8 mouse cellular contexts compared by ENCODE assay signal in genomic region chr8:70329835-70330740, GRCm38 (mm10). TPM values are rescaled to one million over a fixed set of nuclear protein-coding genes. Genes with fewer than 3 reads are reported as not detected.
DNase-seq lines count a peak whose midpoint lies in the region; ATAC-seq lines count a peak whose summit lies in the region.

No protein-coding gene starts in this region.

- peaks cover 58% of the 10 kb centered on the region for H3K4me1 ChIP-seq in liver, embryonic 12.5 days

- H3K4me2 ChIP-seq in liver, embryonic 12.5 days: peak overlapping the region; percentile 43

- peak; percentile 50 for DNase-seq in cerebellum, adult 9-10 months
- no peak for DNase-seq in cerebellum, adult 11 months
- peak; percentile 48 for DNase-seq in right cerebral cortex, postnatal 14 days
- DNase-seq in right cerebral cortex, postnatal 25 days: no peak
- peak; percentile 58 for DNase-seq in testis, postnatal 10 days (ENCODE audit: low spot score)
- DNase-seq in frontal cortex, postnatal 10 days (ENCODE audit: low spot score in 2 of 2): no peak
- DNase-seq in ovary, postnatal 36 days (ENCODE audit: low spot score): no peak

- H3K9ac ChIP-seq in liver, embryonic 12.5 days: no peak overlapping the region; the same call in 1 of the 2 replicates

- H3K27me3 ChIP-seq in liver, embryonic 12.5 days (replicated peaks): peaks cover 18% of the 10 kb centered on the region

- WGBS in liver, embryonic 12.5 days (ENCODE audit: insufficient replicate concordance): 26% methylated on average over 45 of the region's 45 CpGs

- H3K4me3 ChIP-seq in liver, embryonic 12.5 days: peak overlapping the region; percentile 1; the same call in 1 of the 2 replicates

- H3K36me3 ChIP-seq in liver, embryonic 12.5 days: peaks cover 47% of the 10 kb centered on the region

- peak; percentile 8; the same call in 1 of the 2 replicates for ATAC-seq in liver, embryonic 12.5 days

- no peak overlapping the region for H3K27ac ChIP-seq in liver, embryonic 12.5 days

- no peaks in the 10 kb centered on the region for H3K9me3 ChIP-seq in liver, embryonic 12.5 days (replicated peaks)

RNA-seq across cellular contexts. Expression of gene Gdf1, which starts 0.5 kb away (rescaled TPM):
- 1.0 and 1.5 TPM in 2 replicates for polyA plus RNA-seq in liver, embryonic 12.5 days (2016; fragmentation: Nextera tagmentation; extraction: Ambion mirVana)

RNA-seq across cellular contexts. Expression of gene Cers1, which starts 14.5 kb away (rescaled TPM):
- polyA plus RNA-seq in liver, embryonic 12.5 days (2016; fragmentation: Nextera tagmentation; extraction: Ambion mirVana): 0.45 and 0.63 TPM in 2 replicates

RNA-seq across cellular contexts. Expression of gene Upf1, which starts 23.0 kb away (rescaled TPM):
- polyA plus RNA-seq in liver, embryonic 12.5 days (2016; fragmentation: Nextera tagmentation; extraction: Ambion mirVana): 30.4 and 30.5 TPM in 2 replicates

RNA-seq across cellular contexts. Expression of gene Cope, which starts 27.8 kb away (rescaled TPM):
- 205 and 212 TPM in 2 replicates for polyA plus RNA-seq in liver, embryonic 12.5 days (2016; fragmentation: Nextera tagmentation; extraction: Ambion mirVana)

RNA-seq across cellular contexts. Expression of gene Ddx49, which starts 27.8 kb away (rescaled TPM):
- polyA plus RNA-seq in liver, embryonic 12.5 days (2016; fragmentation: Nextera tagmentation; extraction: Ambion mirVana): 37.0 and 40.0 TPM in 2 replicates

Comparison
In these comparisons a context has a peak if more than half of its experiments do, and no peak if none do; other contexts are left out.
1. DNase-seq: peak in cerebellum, adult 9-10 months (single experiment), right cerebral cortex, postnatal 14 days (single experiment) and testis, postnatal 10 days (single experiment); none in cerebellum, adult 11 months (single experiment), right cerebral cortex, postnatal 25 days (single experiment), frontal cortex, postnatal 10 days (0 of 2) and ovary, postnatal 36 days (single experiment).